Mouse (Mus musculus): ENCODE data around the gene Olfr954.

The Olfr954 gene

GRCm38 (mm10) chr9:39456401-39456800, at the start of gene Olfr954:
TSS of gene Olfr954 (plus strand) at chr9:39456701.
- no peak for DNase-seq (ENCODE audit: low read depth in 1 of 2, low spot score in 2 of 2)

- no peak for DNase-seq (ENCODE audit: low read depth in 1 of 2, low spot score in 2 of 2)
These were observed 29.5 kb upstream of the Olfr954 start, which contains the start of gene Olfr952 for GRCm38 (mm10) chr9:39427048-39427447. TSS of gene Olfr952 (minus strand) at chr9:39427148.

GRCm38 (mm10) chr9:39471844-39472243, 15.3 kb downstream of the Olfr954 start, which contains the start of gene Olfr955:
TSS of gene Olfr955 (minus strand) at chr9:39471944.
- no peak for DNase-seq (ENCODE audit: low read depth in 1 of 2, low spot score in 2 of 2)

- DNase-seq (ENCODE audit: low read depth in 1 of 2, low spot score in 2 of 2): no peak
These were observed 37.4 kb downstream of the Olfr954 start, which contains the start of gene Olfr44 for GRCm38 (mm10) chr9:39493895-39494294. TSS of gene Olfr44 (minus strand) at chr9:39493995.

- no peak for DNase-seq (ENCODE audit: low read depth in 1 of 2, low spot score in 2 of 2)
These were observed 52.5 kb downstream of the Olfr954 start for GRCm38 (mm10) chr9:39508998-39509397.

GRCm38 (mm10) chr9:39509412-39509811, 52.9 kb downstream of the Olfr954 start:
- no peak for DNase-seq (ENCODE audit: low read depth in 1 of 2, low spot score in 2 of 2)
